Mouse (Mus musculus) liver, embryonic 14.5 days (tissue): Measurements from ENCODE around the gene Cemip2.

Source experiments
- CTCF ChIP-seq: IDR thresholded peaks from 2 replicates; pipeline ENCODE4 v1.5.1; 2016; ENCODE audit warnings: antibody characterized with exemption, low read depth, control low read depth
- EP300 ChIP-seq: IDR thresholded peaks from 2 replicates; pipeline ENCODE4 v1.6.1; 2016; ENCODE audit warnings: antibody characterized with exemption, low read depth

- TF ChIP-seq EP300 (no peak), CTCF (no peak)
Measured at GRCm38 (mm10) chr19:21737446-21737845, 40.7 kb upstream of the Cemip2 start.
